Mouse (Mus musculus) intestine, embryonic 14.5 days (tissue): ENCODE results near the gene Ccl4. TPM values are rescaled to one million over a fixed set of nuclear protein-coding genes. Genes with fewer than 3 reads are reported as not detected.

ENCODE experiments used
- ATAC-seq: fragments of 200-750 bp; cut with Nextera tagmentation; replicated peaks from 2 replicates; pipeline ENCODE4 v1.8.0; 2017; ENCODE audit warnings: low read depth, moderate number of reproducible peaks, moderate TSS enrichment, moderate library complexity; ENCODE audit not compliant: low FRiP score, low TSS enrichment
- DNase-seq: peaks from one replicate; pipeline ENCODE4 v3.0.0-alpha.2; 2018; ENCODE audit warnings: low spot score
- H3K27ac ChIP-seq: fragments of 300-500 bp; sonication (generic); 2 replicates; pipeline ENCODE4 v1.5.1; 2014; ENCODE audit warnings: low read depth, mild to moderate bottlenecking, control low read depth
- H3K27me3 ChIP-seq: fragments of 300-500 bp; sonication (generic); replicated peaks from 2 replicates; pipeline ENCODE4 v1.6.1; 2014; ENCODE audit warnings: low read length, control low read depth; ENCODE audit not compliant: control insufficient read depth, insufficient read depth
- H3K36me3 ChIP-seq: fragments of 300-500 bp; sonication (generic); 2 replicates; pipeline ENCODE4 v1.6.1; 2014; ENCODE audit warnings: low read length, control low read depth; ENCODE audit not compliant: control insufficient read depth, insufficient read depth
- H3K4me1 ChIP-seq: fragments of 300-500 bp; sonication (generic); replicated peaks from 2 replicates; pipeline ENCODE4 v1.6.1; 2014; ENCODE audit warnings: low read length, control low read depth, mixed read lengths; ENCODE audit not compliant: control insufficient read depth, insufficient read depth
- H3K4me2 ChIP-seq: fragments of 300-500 bp; sonication (generic); 2 replicates; pipeline ENCODE4 v1.6.1; 2014; ENCODE audit warnings: low read length
- H3K4me3 ChIP-seq: fragments of 300-500 bp; sonication (generic); 2 replicates; pipeline ENCODE4 v1.5.1; 2014; ENCODE audit warnings: low read depth, low read length, control low read depth, mixed read lengths
- H3K9ac ChIP-seq: fragments of 300-500 bp; sonication (generic); 2 replicates; pipeline ENCODE4 v1.6.1; 2014; ENCODE audit warnings: mild to moderate bottlenecking, low read length
- H3K9me3 ChIP-seq: fragments of 300-500 bp; sonication (generic); 2 replicates; pipeline ENCODE4 v1.6.1; 2016; ENCODE audit warnings: low read length, control low read depth; ENCODE audit not compliant: control insufficient read depth
- WGBS: fragments of 180-500 bp; shearing (Covaris S2); extraction: QIAGEN DNeasy Blood & Tissue Kit; methylation state at CpG from one replicate; pipeline ENCODE4 v1.1.7; 2014; 5-methylcytosine and 5-hydroxymethylcytosine counted together
- polyA plus RNA-seq: library from polyadenylated mRNA; unstranded; fragments of >200 nt; fragmentation: Nextera tagmentation; extraction: Ambion mirVana; gene quantifications from 2 replicates; pipeline ENCODE4 v1.2.1, GENCODE M21; 2014

Ccl4 gene
- polyA plus RNA-seq, 1 experiment from 2014 or later, result 0.68 TPM

DNA sequence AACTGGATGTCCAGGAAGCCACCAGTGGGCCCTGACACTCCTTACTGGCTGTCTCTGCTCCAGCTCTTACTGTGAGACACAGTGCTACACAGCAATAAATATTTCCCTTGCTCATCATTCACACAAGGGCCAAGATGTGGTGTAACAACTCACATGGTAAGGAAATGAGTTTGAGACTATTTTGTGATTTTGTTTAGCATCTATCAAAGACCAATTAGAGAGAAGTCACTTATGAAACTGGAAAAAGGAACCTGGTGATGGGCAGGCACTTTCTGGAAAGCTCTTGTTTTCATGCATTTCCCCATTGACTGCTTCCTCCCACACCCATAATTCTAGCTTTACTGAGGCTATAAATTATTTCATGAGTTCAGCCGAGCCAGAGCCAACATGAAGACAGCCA lies 41.3 kb downstream of the Ccl4 start, which contains the start of gene Wfdc17:
Gene Wfdc17, plus strand, starts transcription at position 287 of the 400 bp plus-strand sequence.
- no peak within 1 kb of the TSS for H3K4me3 ChIP-seq
- WGBS, result 26% methylated on average over 1 of the region's 1 CpGs
- no peaks in the 10 kb centered on the region for H3K36me3 ChIP-seq
- no peaks in the 10 kb centered on the region for H3K9me3 ChIP-seq
- no peak within 1 kb of the TSS for H3K27ac ChIP-seq
- H3K4me2 ChIP-seq, result no peak within 1 kb of the TSS
- H3K4me1 ChIP-seq, result no peaks in the 10 kb centered on the region
- no peaks in the 10 kb centered on the region for H3K27me3 ChIP-seq
- no peak for DNase-seq
- ATAC-seq, result no peak
- H3K9ac ChIP-seq, result no peak within 1 kb of the TSS

DNA sequence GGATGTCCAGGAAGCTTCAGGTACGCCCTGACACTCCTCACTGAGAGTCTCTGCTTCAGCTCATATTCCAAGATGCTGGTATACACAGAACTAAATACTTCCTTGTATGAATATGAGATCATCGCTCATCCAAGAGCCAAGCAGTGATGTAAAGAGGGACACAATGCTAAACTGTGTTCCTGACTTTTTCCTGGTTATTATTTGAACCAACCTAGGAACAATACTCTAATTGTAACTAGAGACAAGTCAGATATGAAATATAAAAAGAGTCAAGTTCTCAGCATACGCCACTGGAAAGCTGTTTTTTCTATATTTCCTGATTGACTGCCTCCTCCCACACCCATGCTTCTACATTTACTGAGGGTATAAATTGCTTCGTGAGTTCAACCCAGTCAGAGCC lies 46.3 kb downstream of the Ccl4 start, which contains the start of gene Wfdc18:
Gene Wfdc18, plus strand, starts transcription at position 301 of the 400 bp plus-strand sequence.
- H3K36me3 ChIP-seq, result no peaks in the 10 kb centered on the region
- DNase-seq (no peak), ATAC-seq (no peak)
- no peaks in the 10 kb centered on the region for H3K4me1 ChIP-seq
- WGBS, result 75% methylated on average over 4 of the region's 4 CpGs
- no peak within 1 kb of the TSS for H3K9ac ChIP-seq
- no peaks in the 10 kb centered on the region for H3K27me3 ChIP-seq
- H3K4me3 ChIP-seq, result no peak within 1 kb of the TSS
- H3K4me2 ChIP-seq, result no peak within 1 kb of the TSS
- no peaks in the 10 kb centered on the region for H3K9me3 ChIP-seq
- H3K27ac ChIP-seq, result no peak within 1 kb of the TSS

DNA sequence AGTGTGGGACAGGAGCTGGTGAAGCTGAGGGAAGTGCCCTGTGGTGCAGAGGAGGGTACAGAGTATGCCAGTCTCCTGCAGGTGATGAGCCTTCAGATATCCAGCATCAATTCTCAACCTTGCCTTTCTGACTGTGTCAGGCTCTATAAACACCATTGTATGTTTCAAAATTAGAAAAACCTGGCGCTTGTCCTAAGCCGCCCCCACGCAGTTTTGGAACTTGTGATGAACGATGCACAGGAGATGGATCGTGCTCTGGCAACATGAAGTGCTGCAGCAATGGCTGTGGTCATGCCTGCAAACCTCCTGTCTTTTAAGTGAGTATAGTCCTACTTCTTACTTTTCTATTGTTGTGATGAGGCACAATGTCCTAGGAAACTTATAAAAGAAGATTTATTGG lies 47.3 kb downstream of the Ccl4 start:
- WGBS, result 83% methylated on average over 5 of the region's 5 CpGs
- Histone ChIP-seq H3K27ac (no peak overlapping the region), H3K9ac (no peak overlapping the region), H3K9me3 (no peaks in the 10 kb centered on the region), H3K4me3 (no peak overlapping the region), H3K36me3 (no peaks in the 10 kb centered on the region), H3K4me1 (no peaks in the 10 kb centered on the region), H3K4me2 (no peak overlapping the region), H3K27me3 (no peaks in the 10 kb centered on the region)
- ATAC-seq, result no peak
- no peak for DNase-seq

DNA sequence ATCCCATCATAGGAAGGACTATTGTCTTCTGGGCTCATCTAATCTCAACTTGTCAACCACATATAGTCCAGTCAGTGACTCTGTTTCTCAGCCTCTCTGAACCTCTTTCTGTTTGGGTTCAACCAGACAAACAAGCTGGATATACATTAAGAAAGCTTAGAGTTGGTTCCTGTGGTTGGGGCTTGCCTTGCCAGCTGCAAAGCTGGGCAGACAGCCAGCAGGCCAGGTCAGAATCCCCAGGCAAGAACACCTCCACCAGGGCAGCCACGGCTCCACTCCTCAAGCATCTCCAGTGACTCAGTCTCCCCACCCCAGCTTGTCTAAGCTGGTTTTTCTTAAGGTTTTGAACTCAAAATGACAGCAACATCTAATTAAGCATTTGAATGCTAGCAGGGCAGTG lies 50.3 kb downstream of the Ccl4 start:
- Histone ChIP-seq H3K4me2 (no peak overlapping the region), H3K27ac (no peak overlapping the region), H3K4me1 (no peaks in the 10 kb centered on the region), H3K27me3 (no peaks in the 10 kb centered on the region), H3K9ac (no peak overlapping the region), H3K4me3 (no peak overlapping the region), H3K9me3 (no peaks in the 10 kb centered on the region), H3K36me3 (no peaks in the 10 kb centered on the region)
- ATAC-seq, result no peak
- WGBS, result 74% methylated on average over 1 of the region's 1 CpGs
- DNase-seq, result no peak

DNA sequence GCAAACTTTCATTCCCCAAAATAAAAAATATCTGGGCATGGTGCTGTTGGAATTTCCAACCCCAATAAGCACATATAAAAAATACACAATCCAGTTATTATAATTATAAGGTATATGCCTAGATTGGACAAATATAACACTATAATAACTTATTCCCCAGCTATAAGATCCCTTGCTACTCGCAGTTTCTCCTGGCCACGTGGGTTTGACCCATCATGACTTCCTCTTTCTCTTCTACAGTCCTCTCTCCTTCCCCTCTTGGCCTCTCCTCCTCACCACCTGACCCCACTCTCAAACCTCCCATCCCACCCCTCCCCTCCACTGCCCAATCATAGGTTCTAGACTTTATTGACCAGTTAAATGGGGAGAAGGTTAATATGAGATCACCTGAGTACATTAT lies 51.5 kb downstream of the Ccl4 start:
- no peak overlapping the region for H3K4me2 ChIP-seq
- no peaks in the 10 kb centered on the region for H3K27me3 ChIP-seq
- WGBS, result 76% methylated on average over 2 of the region's 2 CpGs
- no peak overlapping the region for H3K27ac ChIP-seq
- no peaks in the 10 kb centered on the region for H3K36me3 ChIP-seq
- H3K9me3 ChIP-seq, result no peaks in the 10 kb centered on the region
- DNase-seq (no peak), ATAC-seq (no peak)
- no peak overlapping the region for H3K9ac ChIP-seq
- no peak overlapping the region for H3K4me3 ChIP-seq
- no peaks in the 10 kb centered on the region for H3K4me1 ChIP-seq

Other genes starting within 250 kb of the Ccl4 start
- gene Gas2l2, start 233.1 kb upstream of the Ccl4 start, polyA plus RNA-seq, result 0.09 TPM in 1 of 2 replicates, not detected in the other
- gene 1700020L24Rik, start 224.9 kb upstream of the Ccl4 start, polyA plus RNA-seq, result 1.3 and 1.4 TPM in 2 replicates
- 1.2 and 1.5 TPM in 2 replicates for gene Mmp28, start 199.5 kb upstream of the Ccl4 start, polyA plus RNA-seq
- 13.5 and 14.1 TPM in 2 replicates for gene Taf15, start 189.5 kb upstream of the Ccl4 start, polyA plus RNA-seq
- not detected in 2 replicates for gene Heatr9, start 140.4 kb upstream of the Ccl4 start, polyA plus RNA-seq
- 2.9 and 3.0 TPM in 2 replicates for gene Ccl5, start 132.1 kb upstream of the Ccl4 start, polyA plus RNA-seq
- 6.0 and 6.8 TPM in 2 replicates for gene Ccl9, start 83.9 kb upstream of the Ccl4 start, polyA plus RNA-seq
- 3.9 and 4.3 TPM in 2 replicates for gene Ccl6, start 69.5 kb upstream of the Ccl4 start, polyA plus RNA-seq
- not detected in 2 replicates for gene Rpl9-ps1, start 17.0 kb upstream of the Ccl4 start, polyA plus RNA-seq
- gene Ccl3, start 13.2 kb upstream of the Ccl4 start, polyA plus RNA-seq, result 0.32 and 0.65 TPM in 2 replicates
- 0.50 and 2.6 TPM in 2 replicates for gene Wfdc17, start 41.4 kb downstream of the Ccl4 start, polyA plus RNA-seq
- not detected in 2 replicates for gene Wfdc18, start 46.4 kb downstream of the Ccl4 start, polyA plus RNA-seq
- gene Wfdc21, start 84.4 kb downstream of the Ccl4 start, polyA plus RNA-seq, result 0.65 TPM in 1 of 2 replicates, not detected in the other
- 24.0 and 28.4 TPM in 2 replicates for gene Heatr6, start 91.1 kb downstream of the Ccl4 start, polyA plus RNA-seq
- gene Hnf1b, start 187.5 kb downstream of the Ccl4 start, polyA plus RNA-seq, result 11.5 and 15.1 TPM in 2 replicates